Mouse (Mus musculus): ENCODE measurements around the gene Nyx. TPM values are rescaled to one million over a fixed set of nuclear protein-coding genes. Genes with fewer than 3 reads are reported as not detected.

Nyx gene
- polyA plus RNA-seq, 1 experiment from 2014 or later, result 0.17 TPM

Other genes starting within 250 kb of the Nyx start
- gene Ddx3x, start 185.1 kb upstream of the Nyx start, polyA plus RNA-seq (2015; fragmentation: Nextera tagmentation; extraction: Ambion mirVana), result 107 and 114 TPM in 2 replicates
- gene Gpr34, start 166.0 kb downstream of the Nyx start, polyA plus RNA-seq (2015; fragmentation: Nextera tagmentation; extraction: Ambion mirVana), result 4.4 and 4.8 TPM in 2 replicates
- gene Gpr82, start 195.3 kb downstream of the Nyx start, polyA plus RNA-seq (2015; fragmentation: Nextera tagmentation; extraction: Ambion mirVana), result 0.35 and 0.39 TPM in 2 replicates

All from neural tube, embryonic 13.5 days (tissue).